Mouse (Mus musculus) erythroblast, embryonic 14.5 days (primary cell): Measurements from ENCODE around the gene Gm4559.
"Not testable (repeated sequence)": the region's sequence is repeated elsewhere in the genome, so short reads cannot be mapped to it uniquely, and the experiment has no call there.

Experiments used
- GATA1 ChIP-seq: IDR thresholded peaks from 2 replicates; pipeline ENCODE4 v1.6.1; 2012; ENCODE audit warnings: low read length, inconsistent platforms, mixed read lengths
- TAL1 ChIP-seq: IDR thresholded peaks from 3 replicates; pipeline ENCODE4 v1.6.1; 2012; ENCODE audit warnings: low read length, inconsistent platforms, mixed read lengths

GRCm38 (mm10) chr7:142258254-142258653 is 15.9 kb downstream of the Gm4559 start, which contains the start of gene Gm2431:
- not testable (repeated sequence) for TF ChIP-seq GATA1, TAL1
